Mouse (Mus musculus) MEL (cell line): ENCODE measurements around the gene Cacna1c. TPM values are rescaled to one million over a fixed set of nuclear protein-coding genes. Genes with fewer than 3 reads are reported as not detected.

Experiments used
- DNase-seq: peaks from one replicate; pipeline ENCODE4 v3.0.0; 2011; ENCODE audit warnings: low read depth, low spot score
- H3K27ac ChIP-seq: 2 replicates; pipeline ENCODE4 v1.5.1; 2012; ENCODE audit warnings: low read depth, mild to moderate bottlenecking, control low read depth, low read length, moderate library complexity; ENCODE audit not compliant: control insufficient read depth
- H3K27me3 ChIP-seq, 2 experiments: fragments of 150-350 bp in 1 of 2; sonication (generic) in 1 of 2; 2 replicates each; pipeline ENCODE4 v1.6.1; 2012; ENCODE audit warnings: low read length in 2 of 2, mild to moderate bottlenecking in 2 of 2, improper control_type of control experiment in 1 of 2, moderate library complexity in 1 of 2; ENCODE audit not compliant: insufficient read depth in 2 of 2, control insufficient read depth in 1 of 2
- H3K36me3 ChIP-seq, 2 experiments: 2 replicates each; pipeline ENCODE4 v1.6.1; 2012 to 2014; ENCODE audit warnings: low read length in 2 of 2, improper control_type of control experiment in 1 of 2, inconsistent platforms in 1 of 2, mild to moderate bottlenecking in 1 of 2; ENCODE audit not compliant: insufficient read depth in 2 of 2, control insufficient read depth in 1 of 2
- H3K4me1 ChIP-seq, 2 experiments: fragments of 150-350 bp in 1 of 2; sonication (generic) in 1 of 2; 2 replicates each; pipeline ENCODE4 v1.6.1; 2012; ENCODE audit warnings: low read length in 2 of 2, improper control_type of control experiment in 1 of 2, mild to moderate bottlenecking in 1 of 2; ENCODE audit not compliant: insufficient read depth in 2 of 2, control insufficient read depth in 1 of 2
- H3K4me3 ChIP-seq, 2 experiments: fragments of 150-350 bp in 1 of 2; sonication (generic) in 1 of 2; 2 replicates each; pipeline ENCODE4 v1.5.1; 2012; ENCODE audit warnings: low read depth in 2 of 2, low read length in 2 of 2, mild to moderate bottlenecking in 2 of 2, moderate library complexity in 2 of 2, control low read depth in 1 of 2, improper control_type of control experiment in 1 of 2; ENCODE audit not compliant: control insufficient read depth in 1 of 2, insufficient read depth in 1 of 2
- H3K79me2 ChIP-seq: 2 replicates; pipeline ENCODE4 v1.6.1; 2012; ENCODE audit warnings: mild to moderate bottlenecking, low read length, moderate library complexity; ENCODE audit not compliant: control insufficient read depth, poor library complexity, insufficient read depth
- H3K9ac ChIP-seq: 2 replicates; pipeline ENCODE4 v1.6.1; 2012; ENCODE audit warnings: low read depth, mild to moderate bottlenecking, control low read depth, low read length, moderate library complexity; ENCODE audit not compliant: control insufficient read depth, poor library complexity, severe bottlenecking
- H3K9me3 ChIP-seq: fragments of 150-350 bp; sonication (generic); replicated peaks from 2 replicates; pipeline ENCODE4 v1.6.1; 2012; ENCODE audit warnings: mild to moderate bottlenecking, low read length, improper control_type of control experiment, moderate library complexity; ENCODE audit not compliant: insufficient read depth
- CHD1 ChIP-seq: IDR thresholded peaks from 2 replicates; pipeline ENCODE4 v1.6.1; 2012; ENCODE audit warnings: low read depth, mild to moderate bottlenecking, inconsistent platforms, low read length, improper control_type of control experiment
- CTCF ChIP-seq, 3 experiments: IDR thresholded peaks in 2 of 3; conservative IDR thresholded peaks in 1 of 3; 2 replicates each; pipeline ENCODE4 v1.5.1; 2011 to 2012; ENCODE audit warnings: low read length in 3 of 3, low read depth in 2 of 3, mild to moderate bottlenecking in 2 of 3, improper control_type of control experiment in 1 of 3, inconsistent platforms in 1 of 3, mixed read lengths in 1 of 3, moderate library complexity in 1 of 3; ENCODE audit not compliant: control insufficient read depth in 1 of 3, insufficient read depth in 1 of 3, poor library complexity in 1 of 3, severe bottlenecking in 1 of 3
- E2F4 ChIP-seq: IDR thresholded peaks from 2 replicates; pipeline ENCODE4 v1.6.1; 2011; ENCODE audit warnings: low read depth, low read length, improper control_type of control experiment, borderline replicate concordance
- ELF1 ChIP-seq: IDR thresholded peaks from 2 replicates; pipeline ENCODE4 v1.6.1; 2014; ENCODE audit warnings: low read depth, mild to moderate bottlenecking, inconsistent platforms, low read length, improper control_type of control experiment, moderate library complexity
- EP300 ChIP-seq, 2 experiments: IDR thresholded peaks; 2 replicates each; pipeline ENCODE4 v1.6.1; 2011; ENCODE audit warnings: improper control_type of control experiment in 2 of 2, low read length in 2 of 2, low read depth in 1 of 2, mild to moderate bottlenecking in 1 of 2
- ETS1 ChIP-seq: IDR thresholded peaks from 2 replicates; pipeline ENCODE4 v1.6.1; 2012; ENCODE audit warnings: low read depth, mild to moderate bottlenecking, inconsistent platforms, low read length, improper control_type of control experiment, moderate library complexity
- HCFC1 ChIP-seq: IDR thresholded peaks from 2 replicates; pipeline ENCODE4 v1.6.1; 2012; ENCODE audit warnings: low read depth, mild to moderate bottlenecking, inconsistent platforms, low read length, improper control_type of control experiment, moderate library complexity
- MAX ChIP-seq: IDR thresholded peaks from 2 replicates; pipeline ENCODE4 v1.6.1; 2011; ENCODE audit warnings: low read length, improper control_type of control experiment
- MAZ ChIP-seq: IDR thresholded peaks from 2 replicates; pipeline ENCODE4 v1.6.1; 2012; ENCODE audit warnings: low read depth, mild to moderate bottlenecking, inconsistent platforms, low read length, improper control_type of control experiment
- MEF2A ChIP-seq: IDR thresholded peaks from 2 replicates; pipeline ENCODE4 v1.6.1; 2014; ENCODE audit warnings: low read depth, mild to moderate bottlenecking, inconsistent platforms, low read length, improper control_type of control experiment; ENCODE audit not compliant: poor library complexity, insufficient replicate concordance, severe bottlenecking; ENCODE audit errors: extremely low read depth
- MYC ChIP-seq: IDR thresholded peaks from 2 replicates; pipeline ENCODE4 v1.6.1; 2011; ENCODE audit warnings: low read depth, mild to moderate bottlenecking, low read length, improper control_type of control experiment, moderate library complexity
- NRF1 ChIP-seq: IDR thresholded peaks from 2 replicates; pipeline ENCODE4 v1.6.1; 2014; ENCODE audit warnings: low read depth, mild to moderate bottlenecking, inconsistent platforms, low read length, improper control_type of control experiment, moderate library complexity; ENCODE audit not compliant: poor library complexity, insufficient read depth, severe bottlenecking
- POLR2AphosphoS2 ChIP-seq: IDR thresholded peaks from 2 replicates; pipeline ENCODE4 v1.6.1; 2011; ENCODE audit warnings: low read length, improper control_type of control experiment
- RAD21 ChIP-seq: IDR thresholded peaks from 2 replicates; pipeline ENCODE4 v1.6.1; 2011; ENCODE audit warnings: mild to moderate bottlenecking, low read depth, low read length, improper control_type of control experiment
- RCOR1 ChIP-seq: IDR thresholded peaks from 2 replicates; pipeline ENCODE4 v1.6.1; 2012; ENCODE audit warnings: low read depth, mild to moderate bottlenecking, inconsistent platforms, low read length, improper control_type of control experiment
- SMC3 ChIP-seq: IDR thresholded peaks from 2 replicates; pipeline ENCODE4 v1.6.1; 2011; ENCODE audit warnings: low read depth, low read length, improper control_type of control experiment
- TAL1 ChIP-seq: IDR thresholded peaks from 2 replicates; pipeline ENCODE4 v1.6.1; 2012; ENCODE audit warnings: mild to moderate bottlenecking, inconsistent platforms, low read length, moderate library complexity, mixed read lengths
- TBP ChIP-seq: IDR thresholded peaks from 2 replicates; pipeline ENCODE4 v1.8.0; 2011; ENCODE audit warnings: low read depth, low read length, improper control_type of control experiment
- TCF12 ChIP-seq: IDR thresholded peaks from 2 replicates; pipeline ENCODE4 v1.6.1; 2014; ENCODE audit warnings: low read depth, mild to moderate bottlenecking, inconsistent platforms, low read length, improper control_type of control experiment, moderate library complexity
- USF1 ChIP-seq: IDR thresholded peaks from 2 replicates; pipeline ENCODE4 v1.6.1; 2014; ENCODE audit warnings: low read depth, mild to moderate bottlenecking, inconsistent platforms, low read length, improper control_type of control experiment, moderate library complexity
- USF2 ChIP-seq, 2 experiments: IDR thresholded peaks; 2 replicates each; pipeline ENCODE4 v1.6.1; 2011 to 2012; ENCODE audit warnings: improper control_type of control experiment in 2 of 2, low read length in 2 of 2, borderline replicate concordance in 1 of 2, inconsistent platforms in 1 of 2, low read depth in 1 of 2, mild to moderate bottlenecking in 1 of 2; ENCODE audit not compliant: insufficient read depth in 1 of 2
- ZC3H11A ChIP-seq: IDR thresholded peaks from 2 replicates; pipeline ENCODE4 v1.6.1; 2012; ENCODE audit warnings: low read depth, mild to moderate bottlenecking, inconsistent platforms, low read length, improper control_type of control experiment
- ZMIZ1 ChIP-seq: IDR thresholded peaks from 2 replicates; pipeline ENCODE4 v1.6.1; 2012; ENCODE audit warnings: low read depth, mild to moderate bottlenecking, inconsistent platforms, low read length, improper control_type of control experiment, moderate library complexity
- polyA plus RNA-seq, 2 experiments: library from polyadenylated mRNA; stranded (reverse) in 1 of 2; unstranded in 1 of 2; fragments of >175 nt in 1 of 2; fragments of >200 nt in 1 of 2; gene quantifications; 2 replicates each; pipeline versions ENCODE4 v1.2.1 to v1.2.4; 2012; ENCODE audit warnings: low replicate concordance in 2 of 2, low read depth in 1 of 2; ENCODE audit not compliant: insufficient read length in 2 of 2, insufficient read depth in 1 of 2, missing spikeins in 1 of 2
- total RNA-seq: library from RNA; depleted of rRNA; stranded (reverse); fragments of 300-350 nt; gene quantifications from 2 replicates; pipeline ENCODE4 v1.2.3, GENCODE M21; 2012

Gene Cacna1c
- total and polyA plus RNA-seq, 3 experiments, result 3.4 to 4.4 TPM; not detected in 1

DNA sequence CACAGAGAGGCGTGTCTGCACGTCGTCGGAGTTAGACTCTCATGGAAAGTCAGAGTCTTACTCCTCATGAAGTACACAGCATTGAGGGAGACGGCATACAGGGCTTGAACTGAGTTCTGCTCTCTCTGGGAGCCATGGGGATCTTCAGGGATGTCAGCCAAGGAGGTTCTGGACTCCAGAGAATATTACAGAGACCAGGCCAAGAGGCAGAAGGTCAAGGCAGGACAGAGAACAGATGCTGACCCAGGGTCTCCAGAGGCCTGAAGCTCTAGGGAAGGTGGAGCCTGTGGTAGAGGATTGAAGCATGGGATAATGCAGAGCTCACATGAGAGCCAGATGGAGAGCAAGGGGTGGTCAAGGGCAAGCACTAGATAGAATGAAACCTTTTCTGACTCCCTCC is 507.4 kb downstream of the Cacna1c start:
- no peak overlapping the region for H3K27ac ChIP-seq
- no peaks in the 10 kb centered on the region for H3K27me3 ChIP-seq
- TF ChIP-seq TCF12 (no peak), HCFC1 (no peak), MAZ (no peak), RCOR1 (no peak), RAD21 (no peak), USF1 (no peak), EP300 (IDR thresholded peaks at IDR 0.05; ENCODE audit: low read depth in 1 of 2, low read length in 2 of 2) (no peak), MEF2A (no peak), ELF1 (no peak), TAL1 (no peak), TBP (no peak), ETS1 (no peak), CTCF (IDR thresholded peaks at IDR 0.05 in 2 of 3, conservative IDR thresholded peaks at IDR 0.05 in 1 of 3; ENCODE audit: control insufficient read depth in 1 of 3, insufficient read depth in 1 of 3, low read depth in 2 of 3, low read length in 3 of 3, poor library complexity in 1 of 3, severe bottlenecking in 1 of 3) (no peak), ZMIZ1 (no peak)
- H3K4me1 ChIP-seq, result no peaks in the 10 kb centered on the region
- no peaks in the 10 kb centered on the region for H3K9me3 ChIP-seq
- H3K79me2 ChIP-seq, result no peaks in the 10 kb centered on the region
- DNase-seq, result no peak
- no peak overlapping the region for H3K4me3 ChIP-seq
- H3K9ac ChIP-seq, result no peak overlapping the region
- H3K36me3 ChIP-seq, result no peaks in the 10 kb centered on the region

DNA sequence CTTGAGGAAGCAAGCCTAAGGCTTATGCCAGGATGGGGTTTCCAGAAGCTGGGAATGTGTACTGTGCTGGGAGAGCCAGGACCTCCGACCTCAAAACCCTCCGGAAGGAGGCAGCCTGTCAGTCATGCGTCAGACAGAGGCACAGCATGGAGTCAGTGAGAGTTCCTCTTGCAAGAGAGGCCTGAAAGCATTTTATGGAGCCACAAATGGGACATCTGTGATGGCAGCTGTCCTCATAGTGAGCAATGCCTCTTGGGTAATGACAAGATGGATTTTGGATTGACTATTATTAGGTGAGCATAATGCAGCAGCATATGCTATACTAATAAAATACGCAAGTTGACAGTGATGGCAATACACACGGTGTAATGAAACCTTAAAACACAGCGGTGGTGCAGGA is 515.4 kb downstream of the Cacna1c start:
- no peak overlapping the region for H3K9ac ChIP-seq
- H3K4me3 ChIP-seq, result no peak overlapping the region
- DNase-seq, result no peak
- H3K4me1 ChIP-seq, result no peaks in the 10 kb centered on the region
- no peaks in the 10 kb centered on the region for H3K27me3 ChIP-seq
- no peaks in the 10 kb centered on the region for H3K79me2 ChIP-seq
- H3K36me3 ChIP-seq, result no peaks in the 10 kb centered on the region
- H3K9me3 ChIP-seq, result no peaks in the 10 kb centered on the region
- H3K27ac ChIP-seq, result no peak overlapping the region
- TF ChIP-seq NRF1 (no peak), POLR2AphosphoS2 (no peak), USF2 (IDR thresholded peaks at IDR 0.05; ENCODE audit: borderline replicate concordance in 1 of 2, insufficient read depth in 1 of 2, low read depth in 1 of 2, low read length in 2 of 2) (no peak), TBP (no peak), MAX (no peak), SMC3 (no peak), ZC3H11A (no peak), TAL1 (no peak), CHD1 (no peak), MYC (no peak), HCFC1 (no peak), RCOR1 (no peak), EP300 (IDR thresholded peaks at IDR 0.05; ENCODE audit: low read depth in 1 of 2, low read length in 2 of 2) (no peak), RAD21 (no peak), ZMIZ1 (no peak), E2F4 (no peak)
